Mouse (Mus musculus) thymus, postnatal 0 days (tissue): ENCODE results near the gene Epha5. TPM values are rescaled to one million over a fixed set of nuclear protein-coding genes. Genes with fewer than 3 reads are reported as not detected.

Experiments
- DNase-seq: peaks from one replicate; pipeline ENCODE4 v3.0.0-alpha.2; 2015; ENCODE audit warnings: low spot score
- polyA plus RNA-seq: library from polyadenylated mRNA; unstranded; fragments of >200 nt; fragmentation: Nextera tagmentation; extraction: Ambion mirVana; gene quantifications from 2 replicates; pipeline ENCODE4 v1.2.1, GENCODE M21; 2015

Gene Epha5
- polyA plus RNA-seq, 1 experiment from 2014 or later = 0.39 TPM

GRCm38 (mm10) chr5:84317839-84318238, 99.3 kb downstream of the Epha5 start:
- DNase-seq = no peak

- DNase-seq = no peak
Observed at GRCm38 (mm10) chr5:84313619-84314018, 103.6 kb downstream of the Epha5 start.

- DNase-seq = no peak
Observed at GRCm38 (mm10) chr5:84298878-84299736, 118.1 kb downstream of the Epha5 start.

GRCm38 (mm10) chr5:84289429-84289977, 127.7 kb downstream of the Epha5 start:
- no peak for DNase-seq

- DNase-seq = no peak
Observed at GRCm38 (mm10) chr5:84281290-84282017, 135.7 kb downstream of the Epha5 start.

GRCm38 (mm10) chr5:84276996-84277395, 140.2 kb downstream of the Epha5 start:
- DNase-seq = no peak

- DNase-seq = no peak
Observed at GRCm38 (mm10) chr5:84265407-84265806, 151.8 kb downstream of the Epha5 start.

- DNase-seq = no peak
Observed at GRCm38 (mm10) chr5:84263999-84264398, 153.2 kb downstream of the Epha5 start.

GRCm38 (mm10) chr5:84229971-84230370, 187.2 kb downstream of the Epha5 start:
- no peak for DNase-seq

- no peak for DNase-seq
Observed at GRCm38 (mm10) chr5:84208609-84209008, 208.6 kb downstream of the Epha5 start.

- no peak for DNase-seq
Observed at GRCm38 (mm10) chr5:84193348-84193747, 223.8 kb downstream of the Epha5 start.

- no peak for DNase-seq
Observed at GRCm38 (mm10) chr5:84184189-84184588, 233.0 kb downstream of the Epha5 start.

GRCm38 (mm10) chr5:84153095-84153494, 264.1 kb downstream of the Epha5 start:
- no peak for DNase-seq

- DNase-seq = no peak
Observed at GRCm38 (mm10) chr5:84142138-84142537, 275.0 kb downstream of the Epha5 start.

- DNase-seq = no peak
Observed at GRCm38 (mm10) chr5:84095947-84096346, 321.2 kb downstream of the Epha5 start.

GRCm38 (mm10) chr5:84081321-84081720, 335.9 kb downstream of the Epha5 start:
- DNase-seq = no peak

GRCm38 (mm10) chr5:84070976-84071375, 346.2 kb downstream of the Epha5 start:
- no peak for DNase-seq

- no peak for DNase-seq
Observed at GRCm38 (mm10) chr5:84053880-84054279, 363.3 kb downstream of the Epha5 start.

- no peak for DNase-seq
Observed at GRCm38 (mm10) chr5:84037250-84037963, 379.8 kb downstream of the Epha5 start.
